Mouse (Mus musculus): ENCODE data around the gene Tnxb. TPM values are rescaled to one million over a fixed set of nuclear protein-coding genes. Genes with fewer than 3 reads are reported as not detected.
A peak's percentile ranks its signal among the peaks of the same experiment; 100 is the strongest.

Tnxb gene
- 1.4 and 1.9 TPM in 2 replicates for polyA plus RNA-seq (2015; fragmentation: Nextera tagmentation; extraction: Ambion mirVana)

DNA sequence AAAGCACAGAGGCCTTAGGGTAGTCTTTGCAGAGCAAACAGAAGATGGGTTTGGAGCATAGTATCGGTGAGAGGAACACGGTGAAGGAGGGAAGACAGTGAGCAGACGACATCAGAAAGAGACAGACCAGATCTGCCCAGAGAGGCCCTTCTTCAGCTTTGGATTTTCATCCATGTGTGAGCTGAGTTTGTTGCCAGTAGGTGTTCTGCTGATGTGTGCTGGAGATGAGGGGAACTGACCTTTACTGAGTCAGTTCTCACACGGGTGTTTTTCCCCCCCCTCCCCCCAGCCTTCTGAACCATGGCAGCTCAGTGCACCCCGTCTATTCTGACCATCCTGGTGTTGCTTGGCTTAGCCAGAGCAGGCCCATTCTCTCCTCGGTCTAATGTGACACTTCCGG is at the start of gene Tnxb:
Tnxb (plus strand) TSS at position 301 of the 400 bp plus-strand sequence.
- Histone ChIP-seq H3K9ac (ENCODE audit: low read depth, low read length) (no peak within 1 kb of the TSS), H3K4me2 (replicated peaks; ENCODE audit: low read depth) (peak within 1 kb of the TSS; percentile 41), H3K27ac (ENCODE audit: low read depth, low read length) (no peak within 1 kb of the TSS), H3K36me3 (ENCODE audit: control insufficient read depth, insufficient read depth) (peaks cover 7% of the 10 kb centered on the region; the same call in 1 of the 2 replicates), H3K27me3 (replicated peaks; ENCODE audit: control insufficient read depth, insufficient read depth, low read length) (peaks cover 53% of the 10 kb centered on the region), H3K4me3 (ENCODE audit: low read depth, low read length) (peak within 1 kb of the TSS; percentile 20), H3K9me3 (ENCODE audit: control insufficient read depth) (no peaks in the 10 kb centered on the region), H3K4me1 (replicated peaks; ENCODE audit: control insufficient read depth, insufficient read depth, low read length) (no peaks in the 10 kb centered on the region)
- 59% methylated on average over 7 of the region's 7 CpGs for WGBS
- ATAC-seq = no peak
- no peak for TF ChIP-seq CTCF (IDR thresholded peaks at IDR 0.05; ENCODE audit: low read depth)

GRCm38 (mm10) chr17:34621006-34621405 is 49.3 kb upstream of the Tnxb start:
- WGBS = 50% methylated on average over 8 of the region's 8 CpGs
- H3K27ac ChIP-seq (ENCODE audit: low read depth, low read length) = no peak overlapping the region
- no peak overlapping the region for H3K9ac ChIP-seq (ENCODE audit: low read depth, low read length)
- no peaks in the 10 kb centered on the region for H3K4me1 ChIP-seq (replicated peaks; ENCODE audit: control insufficient read depth, insufficient read depth, low read length)
- no peak overlapping the region for H3K4me2 ChIP-seq (replicated peaks; ENCODE audit: low read depth)
- no peak for TF ChIP-seq CTCF (IDR thresholded peaks at IDR 0.05; ENCODE audit: low read depth)
- no peak overlapping the region for H3K4me3 ChIP-seq (ENCODE audit: low read depth, low read length)
- no peaks in the 10 kb centered on the region for H3K27me3 ChIP-seq (replicated peaks; ENCODE audit: control insufficient read depth, insufficient read depth, low read length)
- H3K9me3 ChIP-seq (ENCODE audit: control insufficient read depth) = no peaks in the 10 kb centered on the region
- peaks cover 49% of the 10 kb centered on the region for H3K36me3 ChIP-seq (ENCODE audit: control insufficient read depth, insufficient read depth)
- ATAC-seq = peak; percentile 58

DNA sequence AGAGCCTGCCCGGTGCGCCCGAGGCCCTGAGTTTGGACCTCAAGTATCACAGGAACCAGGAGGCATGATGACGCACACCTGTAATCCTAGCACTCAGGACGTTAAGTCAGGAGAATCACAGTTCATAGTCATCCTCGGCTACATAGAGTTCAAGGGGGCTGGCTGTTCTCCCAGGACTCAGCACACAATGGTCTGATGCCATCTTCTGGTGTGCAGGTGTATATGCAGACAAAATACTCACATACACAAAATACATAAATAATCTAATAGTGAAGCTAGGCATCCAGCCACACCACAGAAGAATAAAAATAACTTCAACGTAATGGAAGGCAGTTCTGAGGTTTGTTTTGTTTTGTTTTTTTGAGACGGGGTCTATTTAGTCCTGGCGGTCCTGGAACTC is 47.2 kb upstream of the Tnxb start:
- H3K9ac ChIP-seq (ENCODE audit: low read depth, low read length) = no peak overlapping the region
- ATAC-seq = no peak
- TF ChIP-seq CTCF (IDR thresholded peaks at IDR 0.05; ENCODE audit: low read depth) = peak; percentile 49
- no peaks in the 10 kb centered on the region; the same call in 1 of the 2 replicates for H3K4me1 ChIP-seq (replicated peaks; ENCODE audit: control insufficient read depth, insufficient read depth, low read length)
- no peak overlapping the region for H3K27ac ChIP-seq (ENCODE audit: low read depth, low read length)
- 84% methylated on average over 9 of the region's 9 CpGs for WGBS
- H3K4me2 ChIP-seq (replicated peaks; ENCODE audit: low read depth) = no peak overlapping the region
- no peaks in the 10 kb centered on the region for H3K9me3 ChIP-seq (ENCODE audit: control insufficient read depth)
- no peak overlapping the region for H3K4me3 ChIP-seq (ENCODE audit: low read depth, low read length)
- H3K36me3 ChIP-seq (ENCODE audit: control insufficient read depth, insufficient read depth) = peaks cover 32% of the 10 kb centered on the region
- no peaks in the 10 kb centered on the region for H3K27me3 ChIP-seq (replicated peaks; ENCODE audit: control insufficient read depth, insufficient read depth, low read length)

DNA sequence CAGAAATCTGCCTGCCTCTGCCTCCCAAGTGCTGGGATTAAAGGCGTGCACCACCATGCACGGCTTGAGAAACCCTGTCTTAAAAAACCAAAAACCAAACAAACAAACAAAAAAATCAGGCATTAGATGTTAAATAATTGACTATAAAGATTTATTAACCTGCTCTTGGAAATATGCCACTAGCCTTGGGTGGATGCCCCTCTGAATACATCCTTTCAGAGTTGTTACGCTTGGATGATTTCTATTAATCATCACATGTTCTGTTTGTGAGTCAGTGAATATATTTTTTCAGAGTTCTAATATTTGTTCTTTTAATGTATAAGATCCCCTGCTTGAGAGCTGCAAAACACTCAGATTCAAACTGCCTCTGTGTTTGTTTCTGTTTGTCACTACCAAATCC is 45.4 kb upstream of the Tnxb start:
- no peaks in the 10 kb centered on the region for H3K9me3 ChIP-seq (ENCODE audit: control insufficient read depth)
- H3K27ac ChIP-seq (ENCODE audit: low read depth, low read length) = no peak overlapping the region
- H3K4me3 ChIP-seq (ENCODE audit: low read depth, low read length) = no peak overlapping the region
- ATAC-seq = no peak
- TF ChIP-seq CTCF (IDR thresholded peaks at IDR 0.05; ENCODE audit: low read depth) = no peak
- 96% methylated on average over 3 of the region's 3 CpGs for WGBS
- peaks cover 2% of the 10 kb centered on the region; the same call in 1 of the 2 replicates for H3K4me1 ChIP-seq (replicated peaks; ENCODE audit: control insufficient read depth, insufficient read depth, low read length)
- H3K4me2 ChIP-seq (replicated peaks; ENCODE audit: low read depth) = no peak overlapping the region
- H3K9ac ChIP-seq (ENCODE audit: low read depth, low read length) = no peak overlapping the region
- peaks cover 3% of the 10 kb centered on the region; the same call in 1 of the 2 replicates for H3K27me3 ChIP-seq (replicated peaks; ENCODE audit: control insufficient read depth, insufficient read depth, low read length)
- peaks cover 31% of the 10 kb centered on the region for H3K36me3 ChIP-seq (ENCODE audit: control insufficient read depth, insufficient read depth)

DNA sequence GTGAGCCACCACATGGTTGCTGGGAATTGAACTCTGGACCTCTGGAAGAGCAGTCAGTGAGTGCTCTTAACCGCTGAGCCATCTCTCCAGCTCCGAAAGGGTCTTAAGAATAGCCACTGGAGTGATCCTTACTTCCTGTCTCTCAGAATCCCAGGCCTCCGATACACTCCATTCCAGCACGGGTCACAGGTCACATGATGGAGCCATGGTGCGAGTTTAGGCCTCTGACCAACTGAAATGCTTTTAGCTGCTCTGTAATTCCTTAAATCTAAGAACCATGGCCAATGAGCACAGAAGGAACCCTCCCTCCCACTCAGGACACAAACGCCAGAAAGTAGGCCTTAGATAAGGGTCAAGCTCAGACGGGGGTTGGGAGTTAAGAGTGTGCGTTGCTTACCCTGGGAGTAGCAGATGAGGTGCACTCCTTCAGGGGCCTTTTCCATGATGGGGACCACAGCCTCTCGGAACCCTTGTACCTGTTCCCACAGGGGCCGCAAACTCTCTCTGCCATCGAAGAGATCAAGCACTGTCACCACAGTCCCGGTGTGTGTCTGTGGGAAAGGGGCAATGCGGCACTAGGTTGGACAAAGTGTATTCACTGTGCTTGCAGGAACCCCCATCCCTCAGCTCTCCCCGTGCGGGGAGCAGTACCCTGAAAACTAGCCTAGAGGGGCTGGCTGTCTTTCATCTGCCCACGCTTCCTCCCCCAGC is 44.1 kb upstream of the Tnxb start:
- WGBS = 52% methylated on average over 16 of the region's 16 CpGs
- H3K36me3 ChIP-seq (ENCODE audit: control insufficient read depth, insufficient read depth) = peaks cover 18% of the 10 kb centered on the region
- peaks cover 5% of the 10 kb centered on the region for H3K4me1 ChIP-seq (replicated peaks; ENCODE audit: control insufficient read depth, insufficient read depth, low read length)
- H3K4me2 ChIP-seq (replicated peaks; ENCODE audit: low read depth) = peak overlapping the region; percentile 95
- no peak for ATAC-seq
- peaks cover 11% of the 10 kb centered on the region for H3K27me3 ChIP-seq (replicated peaks; ENCODE audit: control insufficient read depth, insufficient read depth, low read length)
- TF ChIP-seq CTCF (IDR thresholded peaks at IDR 0.05; ENCODE audit: low read depth) = no peak
- peak overlapping the region; percentile 65 for H3K9ac ChIP-seq (ENCODE audit: low read depth, low read length)
- peak overlapping the region; percentile 66 for H3K4me3 ChIP-seq (ENCODE audit: low read depth, low read length)
- H3K27ac ChIP-seq (ENCODE audit: low read depth, low read length) = peak overlapping the region; percentile 87
- H3K9me3 ChIP-seq (ENCODE audit: control insufficient read depth) = no peaks in the 10 kb centered on the region

DNA sequence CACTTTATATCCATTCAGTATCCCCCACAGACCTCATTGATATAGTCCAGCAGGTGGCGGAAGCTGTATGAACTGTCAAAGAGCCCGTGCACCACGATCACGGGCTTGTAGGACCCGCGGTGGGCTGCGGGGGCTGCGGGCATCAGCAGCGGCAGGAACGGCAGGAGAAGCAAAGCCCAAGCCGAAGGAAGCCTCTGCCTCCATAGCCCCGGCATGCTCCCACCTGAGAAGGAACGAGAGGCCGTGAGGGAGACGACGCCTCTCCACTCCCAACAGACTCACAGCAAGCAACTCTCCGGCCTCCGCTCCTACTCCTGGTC is 43.6 kb upstream of the Tnxb start:
- peak overlapping the region; percentile 87 for H3K27ac ChIP-seq (ENCODE audit: low read depth, low read length)
- ATAC-seq = no peak
- peaks cover 9% of the 10 kb centered on the region for H3K4me1 ChIP-seq (replicated peaks; ENCODE audit: control insufficient read depth, insufficient read depth, low read length)
- peaks cover 14% of the 10 kb centered on the region for H3K36me3 ChIP-seq (ENCODE audit: control insufficient read depth, insufficient read depth)
- TF ChIP-seq CTCF (IDR thresholded peaks at IDR 0.05; ENCODE audit: low read depth) = peak; percentile 77
- peak overlapping the region; percentile 66 for H3K4me3 ChIP-seq (ENCODE audit: low read depth, low read length)
- H3K9ac ChIP-seq (ENCODE audit: low read depth, low read length) = peak overlapping the region; percentile 65
- peaks cover 16% of the 10 kb centered on the region for H3K27me3 ChIP-seq (replicated peaks; ENCODE audit: control insufficient read depth, insufficient read depth, low read length)
- WGBS = 1% methylated on average over 15 of the region's 18 CpGs
- H3K9me3 ChIP-seq (ENCODE audit: control insufficient read depth) = no peaks in the 10 kb centered on the region
- H3K4me2 ChIP-seq (replicated peaks; ENCODE audit: low read depth) = peak overlapping the region; percentile 95
